Mouse (Mus musculus) mouse trophoblast stem cell (cell line): Measurements from ENCODE around the gene Kcnf1.
"Not testable (repeated sequence)": the region's sequence is repeated elsewhere in the genome, so short reads cannot be mapped to it uniquely, and the experiment has no call there.

Experiments
- in situ Hi-C, 2 experiments: fragments of 300-500 bp; cut with MseI, MboI; formaldehyde crosslinking; loops; 2 replicates in 1 of 2; 3 replicates in 1 of 2; pipeline ENCODE4 v1.15.1; 2025

Kcnf1 gene

GRCm38 (mm10) chr12:17159549-17159948 lies 17.1 kb downstream of the Kcnf1 start:
- in situ Hi-C loops: no loop called here

GRCm38 (mm10) chr12:17157558-17157957 lies 19.1 kb downstream of the Kcnf1 start:
- in situ Hi-C loops: no loop called here

- in situ Hi-C loops: no loop called here
These were observed 20.9 kb downstream of the Kcnf1 start for GRCm38 (mm10) chr12:17155781-17156180.

- in situ Hi-C loops: no loop called here
These were observed 23.8 kb downstream of the Kcnf1 start for GRCm38 (mm10) chr12:17152840-17153239.

- in situ Hi-C loops: no loop called here
These were observed 27.8 kb downstream of the Kcnf1 start for GRCm38 (mm10) chr12:17148920-17149319.

GRCm38 (mm10) chr12:17141791-17142190 lies 34.9 kb downstream of the Kcnf1 start:
- in situ Hi-C loops: no loop called here

GRCm38 (mm10) chr12:17140436-17140835 lies 36.3 kb downstream of the Kcnf1 start:
- in situ Hi-C loops: no loop called here

GRCm38 (mm10) chr12:17134546-17135096 lies 42.1 kb downstream of the Kcnf1 start:
- in situ Hi-C loops: no loop called here

GRCm38 (mm10) chr12:17132243-17132642 lies 44.4 kb downstream of the Kcnf1 start:
- in situ Hi-C loops: no loop called here

- in situ Hi-C loops: no loop called here
These were observed 45.1 kb downstream of the Kcnf1 start for GRCm38 (mm10) chr12:17131563-17131962.

GRCm38 (mm10) chr12:17122881-17123280 lies 53.8 kb downstream of the Kcnf1 start:
- in situ Hi-C loops: not testable (repeated sequence)
